Mouse (Mus musculus) CH12.LX (cell line): ENCODE results near the gene Hdac11.

Source experiments
- CTCF ChIP-seq, 2 experiments: IDR thresholded peaks in 1 of 2; conservative IDR thresholded peaks in 1 of 2; 2 replicates each; pipeline ENCODE4 v1.5.1; 2011 to 2012; ENCODE audit warnings: low read depth in 2 of 2, low read length in 2 of 2, improper control_type of control experiment in 1 of 2, inconsistent platforms in 1 of 2, mild to moderate bottlenecking in 1 of 2, moderate library complexity in 1 of 2
- ELF1 ChIP-seq: IDR thresholded peaks from 2 replicates; pipeline ENCODE4 v1.6.1; 2014; ENCODE audit warnings: low read depth, mild to moderate bottlenecking, inconsistent platforms, low read length, improper control_type of control experiment
- MXI1 ChIP-seq: IDR thresholded peaks from 2 replicates; pipeline ENCODE4 v1.6.1; 2011; ENCODE audit warnings: mild to moderate bottlenecking, low read depth, low read length, improper control_type of control experiment
- POLR2A ChIP-seq: IDR thresholded peaks from 2 replicates; pipeline ENCODE4 v1.6.1; 2011; ENCODE audit warnings: low read depth, mild to moderate bottlenecking, improper control_type of control experiment, low read length
- POLR2AphosphoS2 ChIP-seq: IDR thresholded peaks from 2 replicates; pipeline ENCODE4 v1.6.1; 2011; ENCODE audit warnings: low read depth, low read length, improper control_type of control experiment
- TCF12 ChIP-seq: IDR thresholded peaks from 2 replicates; pipeline ENCODE4 v1.6.1; 2014; ENCODE audit warnings: low read depth, mild to moderate bottlenecking, inconsistent platforms, low read length, improper control_type of control experiment
- ZMIZ1 ChIP-seq: IDR thresholded peaks from 2 replicates; pipeline ENCODE4 v1.6.1; 2012; ENCODE audit warnings: low read depth, mild to moderate bottlenecking, inconsistent platforms, low read length, improper control_type of control experiment
- ZNF384 ChIP-seq: IDR thresholded peaks from 2 replicates; pipeline ENCODE4 v1.6.1; 2012; ENCODE audit warnings: low read depth, low read length, improper control_type of control experiment, inconsistent platforms

GRCm38 (mm10) chr6:91145056-91145455 lies 11.4 kb upstream of the Hdac11 start:
- TF ChIP-seq ZNF384 (no peak), TCF12 (no peak), CTCF (conservative IDR thresholded peaks at IDR 0.05 in 1 of 2, IDR thresholded peaks at IDR 0.05 in 1 of 2; ENCODE audit: low read depth in 2 of 2, low read length in 2 of 2) (no peak), ELF1 (no peak), ZMIZ1 (no peak), POLR2AphosphoS2 (no peak), POLR2A (no peak), MXI1 (no peak)
